Mouse (Mus musculus): ENCODE results near the gene Mthfsd.
A peak's percentile ranks its signal among the peaks of the same experiment; 100 is the strongest.

Mthfsd gene

GRCm38 (mm10) chr8:121074108-121074847 is 33.9 kb downstream of the Mthfsd start:
- no peak for DNase-seq (ENCODE audit: inconsistent age in 2 of 2, low spot score in 1 of 2)

DNA sequence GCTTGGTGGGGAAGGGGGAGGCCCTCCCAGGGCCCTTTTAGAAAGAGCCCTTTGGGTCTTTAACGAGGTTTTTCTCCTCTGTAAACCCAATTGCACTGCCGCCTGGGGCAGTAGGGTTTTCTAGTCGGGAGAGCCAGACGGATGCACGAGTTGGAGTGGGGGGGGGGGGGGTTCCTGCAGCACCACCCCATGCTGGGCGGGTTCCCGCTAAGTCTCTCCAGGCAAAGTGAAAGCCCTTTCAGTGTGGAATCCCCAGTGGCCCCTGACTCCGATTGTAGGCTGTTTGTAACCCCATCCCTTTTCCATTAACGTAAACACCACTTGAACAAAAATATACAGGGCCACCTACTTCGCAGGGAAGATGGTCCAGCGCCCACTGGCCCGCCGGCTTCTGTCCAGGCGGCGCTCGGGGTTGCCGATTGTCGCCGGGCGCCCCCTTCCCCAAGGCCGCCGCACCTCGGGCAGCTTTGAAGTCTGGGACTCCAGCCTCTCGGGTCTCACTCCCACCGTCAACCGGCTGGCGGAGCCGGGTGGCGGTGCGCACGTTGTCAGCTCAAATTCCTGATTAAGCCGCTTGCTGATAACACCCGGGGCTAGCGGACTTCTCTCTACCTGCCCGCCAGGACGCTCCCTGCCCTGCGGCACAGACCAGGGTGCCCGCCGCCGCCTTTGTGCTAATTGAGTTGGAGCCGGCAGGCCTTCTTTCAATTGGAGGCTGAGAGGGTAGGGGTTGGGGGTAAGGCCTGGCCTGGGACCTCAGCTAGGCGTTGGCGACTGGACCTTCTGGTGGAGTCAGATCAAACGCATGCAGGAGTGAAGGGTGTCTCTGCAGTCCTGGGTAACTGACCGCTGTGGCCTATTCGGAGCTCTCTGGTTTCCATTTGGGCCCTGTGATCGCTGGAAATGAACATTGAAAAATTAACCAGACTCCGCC is 34.8 kb downstream of the Mthfsd start:
- DNase-seq (ENCODE audit: inconsistent age in 2 of 2, low spot score in 1 of 2) = no peak

DNA sequence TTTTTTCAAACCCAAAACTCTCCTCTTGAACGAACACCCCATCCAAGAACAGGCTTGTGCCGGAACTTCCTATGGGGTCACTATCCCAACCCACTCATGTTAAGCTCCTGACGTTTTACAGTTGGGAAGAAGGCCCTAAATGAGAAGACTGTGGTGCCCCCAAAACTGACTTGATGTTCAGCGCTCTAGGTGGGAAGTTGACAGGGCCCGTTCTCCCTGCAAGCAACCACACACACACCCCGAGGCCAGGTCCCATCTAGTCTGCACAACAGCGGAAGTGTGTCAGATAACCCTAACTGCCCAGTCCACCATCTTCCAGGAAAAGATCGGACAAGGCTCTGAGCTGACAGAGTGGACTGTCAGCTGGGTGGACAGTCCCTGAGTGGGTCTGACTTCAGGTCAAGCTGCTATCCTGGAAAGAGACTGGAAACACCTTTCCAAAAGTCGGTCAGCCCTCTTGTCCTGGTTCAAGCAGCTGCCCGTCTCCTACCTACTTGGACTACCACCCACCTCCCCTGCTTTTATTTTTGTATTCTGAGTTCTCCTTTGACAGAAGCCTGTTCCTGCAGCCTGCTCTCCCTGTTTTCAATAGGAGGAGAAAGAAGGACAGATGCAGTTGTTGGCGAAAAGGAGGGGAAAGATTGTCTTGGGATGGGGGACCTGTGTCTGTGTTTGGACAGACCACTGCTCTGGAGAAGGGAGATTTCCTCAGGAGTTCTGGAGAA is 35.6 kb downstream of the Mthfsd start:
- no peak for DNase-seq (ENCODE audit: inconsistent age in 2 of 2, low spot score in 1 of 2)

DNA sequence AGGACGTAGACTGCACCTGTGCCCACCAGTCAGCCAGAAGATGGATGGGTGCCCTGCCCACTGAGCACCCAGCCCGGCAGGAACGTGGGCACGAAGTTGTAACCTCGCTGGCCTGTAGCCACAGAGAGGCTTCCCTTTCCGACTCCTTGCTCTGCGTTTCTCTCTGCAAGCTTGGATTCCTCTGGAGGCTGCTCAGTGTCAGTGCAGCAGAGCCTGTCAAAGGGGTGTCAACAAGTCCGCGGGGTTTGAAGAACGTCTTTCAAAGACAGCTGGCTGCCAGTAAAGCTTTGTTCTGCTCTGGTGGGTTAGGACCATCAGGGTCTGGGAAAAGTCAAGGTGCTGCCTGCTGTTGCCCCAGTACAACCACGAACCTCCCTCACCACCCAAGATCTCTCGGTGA is 36.7 kb downstream of the Mthfsd start:
- DNase-seq (ENCODE audit: inconsistent age in 2 of 2, low spot score in 1 of 2) = no peak

DNA sequence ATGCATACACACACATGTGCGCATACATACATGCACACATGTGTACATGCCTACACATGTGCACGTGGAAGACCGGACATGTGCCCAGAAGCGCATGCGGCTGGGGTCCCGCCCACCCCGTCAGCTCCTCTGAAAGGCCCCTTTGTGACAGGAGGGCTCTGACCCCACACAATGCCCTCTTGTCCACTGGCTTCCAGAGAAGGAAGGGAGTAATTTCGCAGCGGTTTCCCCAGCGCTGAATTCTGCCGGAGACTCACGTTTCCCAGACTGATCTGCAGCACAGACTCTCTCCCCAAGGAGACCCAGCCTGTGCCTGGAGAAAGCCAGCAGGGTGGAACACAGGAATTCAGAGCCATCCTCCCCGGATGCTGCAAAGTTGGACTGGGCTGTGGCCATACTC is 44.5 kb downstream of the Mthfsd start:
- no peak for DNase-seq (ENCODE audit: inconsistent age in 2 of 2, low spot score in 1 of 2)

DNA sequence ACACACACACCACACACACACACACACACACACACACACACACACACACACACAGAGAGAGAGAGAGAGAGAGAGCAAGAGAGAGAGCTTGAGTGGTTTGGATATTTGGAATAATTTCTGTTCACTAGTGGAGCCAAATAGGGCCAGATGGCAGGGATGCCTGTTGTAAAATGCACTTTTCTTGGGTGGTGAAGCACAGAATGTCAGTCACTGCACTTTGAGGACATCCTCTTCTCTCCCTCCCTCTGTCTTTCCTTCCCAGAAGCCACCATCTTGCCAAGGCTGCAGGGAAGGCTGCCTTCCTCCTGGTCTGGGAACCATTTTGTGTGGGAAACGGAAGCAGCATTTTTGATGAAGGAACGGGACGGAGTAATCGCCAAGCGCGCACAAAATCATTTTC is 45.7 kb downstream of the Mthfsd start:
- no peak for DNase-seq (ENCODE audit: inconsistent age in 2 of 2, low spot score in 1 of 2)

- no peak for DNase-seq (ENCODE audit: inconsistent age in 2 of 2, low spot score in 1 of 2)
These were observed 49.1 kb downstream of the Mthfsd start for GRCm38 (mm10) chr8:121059098-121059497.

GRCm38 (mm10) chr8:121058081-121058480 is 50.1 kb downstream of the Mthfsd start:
- no peak for DNase-seq (ENCODE audit: inconsistent age in 2 of 2, low spot score in 1 of 2)

DNA sequence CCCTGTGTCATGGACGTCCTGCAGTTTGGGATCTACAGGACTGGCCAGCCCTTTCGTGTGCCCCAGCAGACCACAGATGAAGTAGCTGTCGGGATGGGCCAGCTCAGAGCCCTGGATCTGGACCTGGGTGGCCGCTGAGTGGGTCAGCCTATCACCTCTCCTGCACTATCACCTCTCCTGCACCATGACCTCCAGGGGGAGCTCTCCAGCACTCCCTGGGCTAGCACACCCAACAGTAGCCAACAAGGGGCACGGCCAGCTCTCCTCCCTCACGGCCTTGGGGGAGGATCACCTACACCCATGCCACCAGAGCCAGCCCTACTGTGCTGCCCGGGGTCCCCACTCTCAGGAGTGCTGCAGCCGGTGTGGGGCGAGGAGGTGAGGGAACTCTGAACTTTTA is 60.8 kb downstream of the Mthfsd start:
- DNase-seq (ENCODE audit: inconsistent age in 2 of 2, low spot score in 1 of 2) = peak in 1 of 2 experiments; percentile 31

GRCm38 (mm10) chr8:121043719-121044440 is 64.3 kb downstream of the Mthfsd start:
- no peak for DNase-seq (ENCODE audit: inconsistent age in 2 of 2, low spot score in 1 of 2)

Measured in adrenal gland, adult (tissue).